Mouse (Mus musculus): ENCODE results near the gene Pet2.

Pet2 gene

GRCm38 (mm10) chrX:89409589-89409988, at the start of gene Pet2:
Gene Pet2, minus strand, starts transcription at chrX:89409689.
- DNase-seq (ENCODE audit: low read depth, low spot score): no peak

Measured in A20 (cell line).